Mouse (Mus musculus) lung, postnatal 0 days (tissue): Measurements from ENCODE around the gene Fbxo46. TPM values are rescaled to one million over a fixed set of nuclear protein-coding genes. Genes with fewer than 3 reads are reported as not detected.

ENCODE experiments used
- ATAC-seq: fragments of 200-750 bp; cut with Nextera tagmentation; 2 replicates; pipeline ENCODE4 v1.8.0; 2017; ENCODE audit warnings: moderate library complexity
- DNase-seq: peaks from one replicate; pipeline ENCODE4 v3.0.0-alpha.2; 2016; ENCODE audit warnings: low spot score
- H3K27ac ChIP-seq: fragments of 300-500 bp; sonication (generic); 2 replicates; pipeline ENCODE4 v1.5.1; 2014; ENCODE audit warnings: antibody characterized with exemption, mild to moderate bottlenecking, low read length, mixed read lengths
- H3K27me3 ChIP-seq: fragments of 300-500 bp; sonication (generic); replicated peaks from 2 replicates; pipeline ENCODE4 v1.6.1; 2014; ENCODE audit warnings: low read length, mixed read lengths; ENCODE audit not compliant: insufficient read depth
- H3K36me3 ChIP-seq: fragments of 300-500 bp; sonication (generic); 2 replicates; pipeline ENCODE4 v1.6.1; 2014; ENCODE audit warnings: low read length, mixed read lengths; ENCODE audit not compliant: insufficient read depth
- H3K4me1 ChIP-seq: fragments of 300-500 bp; sonication (generic); 2 replicates; pipeline ENCODE4 v1.6.1; 2014; ENCODE audit warnings: antibody characterized with exemption, low read depth, low read length, mixed read lengths; ENCODE audit not compliant: insufficient read depth
- H3K4me2 ChIP-seq: fragments of 300-500 bp; sonication (generic); replicated peaks from 2 replicates; pipeline ENCODE4 v1.6.1; 2014; ENCODE audit warnings: low read depth, mild to moderate bottlenecking, low read length, moderate library complexity, mixed read lengths
- H3K4me3 ChIP-seq: fragments of 300-500 bp; sonication (generic); 2 replicates; pipeline ENCODE4 v1.5.1; 2014; ENCODE audit warnings: low read depth, low read length
- H3K9ac ChIP-seq: fragments of 300-500 bp; sonication (generic); replicated peaks from 2 replicates; pipeline ENCODE4 v1.6.1; 2014; ENCODE audit warnings: low read depth, mild to moderate bottlenecking
- H3K9me3 ChIP-seq: fragments of 300-500 bp; sonication (generic); 2 replicates; pipeline ENCODE4 v1.6.1; 2016; ENCODE audit warnings: low read length, mixed read lengths
- CTCF ChIP-seq: IDR thresholded peaks from 2 replicates; pipeline ENCODE4 v1.5.1; 2016; ENCODE audit warnings: antibody characterized with exemption, mild to moderate bottlenecking
- EP300 ChIP-seq: IDR thresholded peaks from 2 replicates; pipeline ENCODE4 v1.6.1; 2016; ENCODE audit warnings: antibody characterized with exemption, mild to moderate bottlenecking, control low read depth
- WGBS: fragments of 180-500 bp; shearing (Covaris S2); extraction: QIAGEN DNeasy Blood & Tissue Kit; methylation state at CpG from one replicate; pipeline ENCODE4 v1.1.7; 2014; 5-methylcytosine and 5-hydroxymethylcytosine counted together
- polyA plus RNA-seq: library from polyadenylated mRNA; unstranded; fragments of >200 nt; fragmentation: Nextera tagmentation; extraction: Ambion mirVana; gene quantifications from 2 replicates; pipeline ENCODE4 v1.2.1, GENCODE M21; 2015

Fbxo46 gene
- polyA plus RNA-seq, 1 experiment from 2014 or later = 9.9 TPM

DNA sequence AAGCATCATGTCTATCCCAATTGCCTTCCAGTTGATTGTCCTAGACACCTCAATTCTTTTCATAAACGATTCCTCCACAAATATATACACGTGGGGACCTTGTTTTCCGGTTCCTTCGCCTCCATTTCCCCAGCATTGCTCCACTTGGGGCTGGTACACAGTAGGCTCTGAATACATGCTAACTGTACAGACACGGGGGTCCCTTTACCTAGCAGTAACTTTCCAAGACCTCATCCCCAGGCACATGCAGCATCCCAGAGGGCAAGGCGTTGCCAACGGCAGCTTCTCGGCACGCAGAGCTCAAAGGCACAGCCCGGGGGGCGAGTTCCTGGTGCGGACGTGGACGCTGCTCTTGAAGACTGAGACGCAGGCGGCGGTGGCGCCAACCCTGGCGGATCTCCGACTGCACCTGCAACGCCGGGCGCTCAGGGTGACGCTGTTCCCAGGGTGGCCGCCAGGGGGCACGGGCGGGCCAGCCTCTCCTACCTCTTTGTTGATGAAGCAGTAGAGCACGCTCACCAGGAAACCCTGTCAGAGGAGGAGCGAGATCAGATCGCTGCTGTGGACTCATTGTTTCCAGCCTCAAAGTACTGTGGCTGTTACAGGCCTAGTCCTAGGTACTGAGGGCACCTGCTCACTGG, 37.6 kb downstream of the Fbxo46 start:
- peak; percentile 99 for TF ChIP-seq CTCF
- no peak for TF ChIP-seq EP300
- DNase-seq = peak; percentile 85
- H3K27me3 ChIP-seq = peaks cover 7% of the 10 kb centered on the region; the same call in 1 of the 2 replicates
- 5% methylated on average over 30 of the region's 30 CpGs for WGBS
- ATAC-seq = peak; percentile 84
- H3K4me2 ChIP-seq = no peak overlapping the region
- no peak overlapping the region for H3K9ac ChIP-seq
- peaks cover 7% of the 10 kb centered on the region for H3K4me1 ChIP-seq
- H3K9me3 ChIP-seq = no peaks in the 10 kb centered on the region
- 0 out of 2 replicates have a peak, but pooled peaks cover 14% of the 10 kb centered on the region for H3K36me3 ChIP-seq
- H3K4me3 ChIP-seq = no peak overlapping the region
- no peak overlapping the region for H3K27ac ChIP-seq

GRCm38 (mm10) chr7:19158601-19159000, 38.9 kb downstream of the Fbxo46 start:
- 64% methylated on average over 11 of the region's 11 CpGs for WGBS
- H3K9me3 ChIP-seq = no peaks in the 10 kb centered on the region

GRCm38 (mm10) chr7:19159411-19159810, 39.8 kb downstream of the Fbxo46 start:
- 14% methylated on average over 18 of the region's 18 CpGs for WGBS
- TF ChIP-seq EP300 (no peak), CTCF (no peak)
- no peak overlapping the region for H3K4me3 ChIP-seq
- H3K27me3 ChIP-seq = peaks cover 7% of the 10 kb centered on the region; the same call in 1 of the 2 replicates
- peaks cover 10% of the 10 kb centered on the region for H3K4me1 ChIP-seq
- H3K9me3 ChIP-seq = no peaks in the 10 kb centered on the region
- no peak overlapping the region for H3K9ac ChIP-seq
- H3K27ac ChIP-seq = no peak overlapping the region
- peak overlapping the region; percentile 57 for H3K4me2 ChIP-seq
- DNase-seq = no peak
- no peak for ATAC-seq
- no peaks in the 10 kb centered on the region for H3K36me3 ChIP-seq

More at GRCm38 (mm10) chr7:19158601-19159000, 38.9 kb downstream of the Fbxo46 start:
- Histone ChIP-seq H3K4me1 (peaks cover 7% of the 10 kb centered on the region), H3K27ac (no peak overlapping the region), H3K27me3 (peaks cover 7% of the 10 kb centered on the region; the same call in 1 of the 2 replicates), H3K4me3 (no peak overlapping the region), H3K9ac (no peak overlapping the region), H3K4me2 (no peak overlapping the region), H3K36me3 (0 out of 2 replicates have a peak, but pooled peaks cover 5% of the 10 kb centered on the region)
- no peak for DNase-seq
- ATAC-seq = no peak
- TF ChIP-seq EP300 (no peak), CTCF (no peak)

- DNase-seq = peak; percentile 64
- H3K9me3 ChIP-seq = no peaks in the 10 kb centered on the region
- no peak for TF ChIP-seq EP300
- no peak for TF ChIP-seq CTCF
- no peaks in the 10 kb centered on the region for H3K36me3 ChIP-seq
- H3K4me1 ChIP-seq = peaks cover 10% of the 10 kb centered on the region
- H3K4me3 ChIP-seq = peak overlapping the region; percentile 19; the same call in 1 of the 2 replicates
- H3K27ac ChIP-seq = no peak overlapping the region
- peak overlapping the region; percentile 57 for H3K4me2 ChIP-seq
- no peak overlapping the region for H3K9ac ChIP-seq
- H3K27me3 ChIP-seq = peaks cover 7% of the 10 kb centered on the region; the same call in 1 of the 2 replicates
- peak; percentile 43 for ATAC-seq
- 3% methylated on average over 20 of the region's 20 CpGs for WGBS
Observed at GRCm38 (mm10) chr7:19160115-19160514, 40.5 kb downstream of the Fbxo46 start.

GRCm38 (mm10) chr7:19162928-19163327, 43.3 kb downstream of the Fbxo46 start:
- Histone ChIP-seq H3K27me3 (peaks cover 7% of the 10 kb centered on the region; the same call in 1 of the 2 replicates), H3K4me1 (peaks cover 14% of the 10 kb centered on the region; the same call in 1 of the 2 replicates), H3K36me3 (no peaks in the 10 kb centered on the region), H3K9ac (no peak overlapping the region), H3K27ac (no peak overlapping the region), H3K4me3 (no peak overlapping the region), H3K4me2 (no peak overlapping the region), H3K9me3 (no peaks in the 10 kb centered on the region)
- ATAC-seq (peak; percentile 45), DNase-seq (peak; percentile 71)
- WGBS = 63% methylated on average over 7 of the region's 7 CpGs
- TF ChIP-seq EP300 (peak; percentile 57; the same call in 1 of the 2 replicates), CTCF (no peak)

DNA sequence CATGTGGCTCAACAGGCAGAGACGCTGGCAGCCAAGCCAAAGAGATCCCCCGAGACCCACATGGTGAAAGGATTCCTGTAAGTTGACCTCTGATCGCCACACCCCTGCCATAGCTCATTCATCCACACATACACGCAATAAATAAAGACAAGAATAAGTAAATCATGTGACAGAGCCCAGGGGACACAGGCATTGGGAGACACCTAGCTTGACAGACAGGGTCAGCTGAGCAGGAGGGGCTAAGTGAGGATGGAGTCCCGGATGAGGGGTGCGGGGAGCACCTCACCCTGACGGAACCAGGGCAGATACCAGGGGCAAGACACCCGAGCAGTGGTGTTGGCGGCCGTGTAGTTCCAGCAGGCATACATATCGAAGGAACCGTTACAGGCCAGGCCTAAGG, 44.1 kb downstream of the Fbxo46 start:
- peaks cover 14% of the 10 kb centered on the region; the same call in 1 of the 2 replicates for H3K4me1 ChIP-seq
- peak overlapping the region; percentile 33; the same call in 1 of the 2 replicates for H3K4me2 ChIP-seq
- no peak overlapping the region for H3K9ac ChIP-seq
- no peak overlapping the region for H3K4me3 ChIP-seq
- H3K27me3 ChIP-seq = peaks cover 7% of the 10 kb centered on the region; the same call in 1 of the 2 replicates
- TF ChIP-seq EP300 (no peak), CTCF (no peak)
- H3K27ac ChIP-seq = no peak overlapping the region; the same call in 1 of the 2 replicates
- WGBS = 19% methylated on average over 12 of the region's 12 CpGs
- ATAC-seq = no peak
- H3K36me3 ChIP-seq = no peaks in the 10 kb centered on the region
- no peaks in the 10 kb centered on the region for H3K9me3 ChIP-seq
- no peak for DNase-seq
